Comparison of ENCODE assay signal across 11 mouse cellular contexts in genomic region chr11:54834596-54834995, GRCm38 (mm10). TPM values are rescaled to one million over a fixed set of nuclear protein-coding genes. Genes with fewer than 3 reads are reported as not detected.
DNase-seq lines count a peak whose midpoint lies in the region; ATAC-seq and TF ChIP-seq lines count a peak whose summit lies in the region.
"Had no signal": no experiment of that assay in that cellular context is flagged by ENCODE, and none has a peak within 500 bp of the region (broad histone marks: within the 10 kb centered on the region; RNA-seq: fewer than 3 reads in every experiment).

No protein-coding gene starts in this region.

- H3K27ac ChIP-seq in kidney, postnatal 0 days, result no peak overlapping the region

- H3K36me3 ChIP-seq in kidney, postnatal 0 days (ENCODE audit: insufficient read depth, low read length), result no peaks in the 10 kb centered on the region

- no peak overlapping the region for H3K4me2 ChIP-seq in kidney, postnatal 0 days (ENCODE audit: low read length)

- no peaks in the 10 kb centered on the region for H3K9me3 ChIP-seq in kidney, postnatal 0 days (replicated peaks; ENCODE audit: low read length)

- TF ChIP-seq CTCF in kidney, postnatal 0 days (IDR thresholded peaks at IDR 0.05; ENCODE audit: low read depth), result peak; percentile 26; the same call in 1 of the 2 replicates

- no peaks in the 10 kb centered on the region for H3K4me1 ChIP-seq in kidney, postnatal 0 days (replicated peaks; ENCODE audit: insufficient read depth, low read length)

- no peak for DNase-seq in kidney, postnatal 0 days (ENCODE audit: low spot score)
- DNase-seq in kidney, postnatal 10 days, result no peak
- DNase-seq in CD4-positive helper T cell, adult 2 months (ENCODE audit: low read depth, low spot score), result peak; percentile 54
- DNase-seq in ZHBTc4 (ENCODE audit: low read depth, low spot score), result peak; percentile 82
- peak; percentile 19 to 37 for DNase-seq in natural killer cell, adult 2 months (ENCODE audit: low spot score in 2 of 2)
- no peak for DNase-seq in right cerebral cortex, postnatal 4 days
- DNase-seq in Muller cell, postnatal 12 days (ENCODE audit: inconsistent ontology term), result no peak
- no peak for DNase-seq in testis, postnatal 10 days (ENCODE audit: low spot score)
- DNase-seq: lung, adult 18-20 months; midbrain, embryonic 14.5 days had no signal

- WGBS in kidney, postnatal 0 days, result 65% methylated on average over 2 of the region's 2 CpGs

- no peaks in the 10 kb centered on the region for H3K27me3 ChIP-seq in kidney, postnatal 0 days (ENCODE audit: insufficient read depth, low read length)

- H3K9ac ChIP-seq in kidney, postnatal 0 days (ENCODE audit: low read depth, low read length), result no peak overlapping the region

- no peak overlapping the region for H3K4me3 ChIP-seq in kidney, postnatal 0 days (replicated peaks; ENCODE audit: low read depth, low read length)

- ATAC-seq in kidney, postnatal 0 days (replicated peaks; ENCODE audit: low FRiP score, low read depth), result no peak
- ATAC-seq: forebrain, embryonic 16.5 days had no signal

RNA-seq across cellular contexts. Expression of gene Lyrm7, which starts 26.1 kb away (rescaled TPM):
- 7.3 and 7.7 TPM in 2 replicates for polyA plus RNA-seq in kidney, postnatal 0 days (2015; fragmentation: Nextera tagmentation; extraction: Ambion mirVana)

RNA-seq across cellular contexts. Expression of gene Hint1, which starts 31.6 kb away (rescaled TPM):
- polyA plus RNA-seq in kidney, postnatal 0 days (2015; fragmentation: Nextera tagmentation; extraction: Ambion mirVana), result 1,015 and 1,085 TPM in 2 replicates

RNA-seq across cellular contexts. Expression of gene Cdc42se2, which starts 47.1 kb away (rescaled TPM):
- polyA plus RNA-seq in kidney, postnatal 0 days (2015; fragmentation: Nextera tagmentation; extraction: Ambion mirVana), result 64.3 and 72.7 TPM in 2 replicates

Comparison
In these comparisons a context has a peak if more than half of its experiments do, and no peak if none do; other contexts are left out.
1. DNase-seq: peak in CD4-positive helper T cell, adult 2 months (single experiment), ZHBTc4 (single experiment) and natural killer cell, adult 2 months (2 of 2); none in kidney, postnatal 0 days (single experiment), kidney, postnatal 10 days (single experiment), right cerebral cortex, postnatal 4 days (single experiment), Muller cell, postnatal 12 days (single experiment) and testis, postnatal 10 days (single experiment).